ENCODE assay signal across 14 mouse cellular contexts in the genomic region with DNA sequence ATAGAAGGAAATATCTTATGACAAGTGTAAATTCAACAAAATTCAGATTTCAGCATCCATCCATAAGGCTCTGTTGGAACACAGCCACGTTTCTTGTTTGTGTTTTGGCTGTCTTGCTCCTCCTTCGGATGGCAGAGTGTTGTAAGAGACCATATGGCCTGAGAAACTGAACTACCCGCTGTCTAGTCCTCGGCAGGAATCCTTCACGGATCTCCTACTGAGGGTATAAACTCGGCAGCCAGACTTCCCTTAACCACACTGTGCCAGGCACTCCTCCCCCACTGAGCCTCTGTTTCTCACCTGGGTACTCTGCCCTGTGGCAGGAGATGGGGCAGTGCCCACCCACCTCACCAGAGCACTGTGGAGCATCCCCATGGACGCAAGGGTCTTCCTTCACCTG.
A peak's percentile ranks its signal among the peaks of the same experiment; 100 is the strongest.
DNase-seq lines count a peak whose midpoint lies in the region; ATAC-seq lines count a peak whose summit lies in the region.
"Had no signal": no experiment of that assay in that cellular context is flagged by ENCODE, and none has a peak within 500 bp of the region (broad histone marks: within the 10 kb centered on the region; RNA-seq: fewer than 3 reads in every experiment).

No protein-coding gene starts in this region.

- no peak overlapping the region for H3K4me2 ChIP-seq in hindbrain, embryonic 16.5 days (ENCODE audit: low read length)
- no peak overlapping the region for H3K4me2 ChIP-seq in forebrain, embryonic 15.5 days (replicated peaks)
- H3K4me2 ChIP-seq: neural tube, embryonic 12.5 days had no signal

- no peak for DNase-seq in hindbrain, embryonic 10.5 days (ENCODE audit: low spot score)
- peak; percentile 51 for DNase-seq in cerebellum, adult 11 months
- peak; percentile 21 to 26 for DNase-seq in left cerebral cortex, postnatal 36 days (ENCODE audit: low spot score in 2 of 2)
- no peak for DNase-seq in testis, postnatal 10 days (ENCODE audit: low spot score)
- no peak for DNase-seq in embryo, embryonic 10 days (ENCODE audit: low spot score)
- no peak for DNase-seq in kidney, postnatal 25 days
- DNase-seq: adrenal gland, adult 8-10 months; gastrocnemius, postnatal 25 days; heart, postnatal 36 days; kidney, adult 18-20 months had no signal

- intact Hi-C loops in left cerebral cortex, postnatal 36 days (cut with DNase I): no loop called here

- no peaks in the 10 kb centered on the region; the same call in none of the 2 replicates for H3K4me1 ChIP-seq in hindbrain, embryonic 16.5 days (ENCODE audit: control insufficient read depth, insufficient read depth, low read depth, low read length)
- no peaks in the 10 kb centered on the region for H3K4me1 ChIP-seq in hindbrain, embryonic 10.5 days (replicated peaks)
- H3K4me1 ChIP-seq in forebrain, embryonic 15.5 days: peaks cover 14% of the 10 kb centered on the region
- H3K4me1 ChIP-seq: neural tube, embryonic 12.5 days had no signal

- no peaks in the 10 kb centered on the region; the same call in 1 of the 2 replicates for H3K9me3 ChIP-seq in hindbrain, embryonic 16.5 days (ENCODE audit: control insufficient read depth, low read length)
- 0 out of 2 replicates have a peak, but pooled peaks cover 4% of the 10 kb centered on the region for H3K9me3 ChIP-seq in hindbrain, embryonic 10.5 days
- no peaks in the 10 kb centered on the region for H3K9me3 ChIP-seq in forebrain, embryonic 15.5 days
- H3K9me3 ChIP-seq: neural tube, embryonic 12.5 days had no signal

- no peaks in the 10 kb centered on the region for H3K36me3 ChIP-seq in hindbrain, embryonic 16.5 days (ENCODE audit: control insufficient read depth, insufficient read depth, low read length)
- no peaks in the 10 kb centered on the region for H3K36me3 ChIP-seq in hindbrain, embryonic 10.5 days
- no peaks in the 10 kb centered on the region for H3K36me3 ChIP-seq in forebrain, embryonic 15.5 days
- H3K36me3 ChIP-seq: neural tube, embryonic 12.5 days had no signal

- H3K27me3 ChIP-seq in hindbrain, embryonic 16.5 days (replicated peaks; ENCODE audit: control insufficient read depth, insufficient read depth, low read length): no peaks in the 10 kb centered on the region
- no peaks in the 10 kb centered on the region for H3K27me3 ChIP-seq in hindbrain, embryonic 10.5 days (ENCODE audit: insufficient read depth, poor library complexity, severe bottlenecking)
- H3K27me3 ChIP-seq in forebrain, embryonic 15.5 days: no peaks in the 10 kb centered on the region
- H3K27me3 ChIP-seq: neural tube, embryonic 12.5 days had no signal

- H3K27ac ChIP-seq in hindbrain, embryonic 16.5 days (ENCODE audit: low read depth, low read length): no peak overlapping the region
- H3K27ac ChIP-seq in hindbrain, embryonic 10.5 days: no peak overlapping the region
- H3K27ac ChIP-seq in forebrain, embryonic 15.5 days (replicated peaks): peak overlapping the region; percentile 39
- H3K27ac ChIP-seq: macrophage; neural tube, embryonic 12.5 days had no signal

- H3K9ac ChIP-seq in hindbrain, embryonic 16.5 days (ENCODE audit: low read depth, low read length): no peak overlapping the region
- no peak overlapping the region for H3K9ac ChIP-seq in forebrain, embryonic 15.5 days (replicated peaks)
- H3K9ac ChIP-seq: neural tube, embryonic 12.5 days had no signal

- 52% methylated on average over 7 of the region's 7 CpGs for WGBS in hindbrain, embryonic 16.5 days
- WGBS in hindbrain, embryonic 10.5 days: 75% methylated on average over 7 of the region's 7 CpGs
- WGBS in forebrain, embryonic 15.5 days: 57% methylated on average over 7 of the region's 7 CpGs

- no peak overlapping the region for H3K4me3 ChIP-seq in hindbrain, embryonic 16.5 days (ENCODE audit: low read length)
- H3K4me3 ChIP-seq in hindbrain, embryonic 10.5 days: no peak overlapping the region
- H3K4me3 ChIP-seq in forebrain, embryonic 15.5 days: no peak overlapping the region
- H3K4me3 ChIP-seq: neural tube, embryonic 12.5 days had no signal

- 0 out of 2 replicates have a peak, but pooled peaks have one; percentile 24 for ATAC-seq in hindbrain, embryonic 16.5 days
- peak; percentile 89 for ATAC-seq in forebrain, embryonic 15.5 days (replicated peaks)

Comparison
In these comparisons a context has a peak if more than half of its experiments do, and no peak if none do; other contexts are left out.
1. DNase-seq: peak in cerebellum, adult 11 months (single experiment) and left cerebral cortex, postnatal 36 days (2 of 2); none in hindbrain, embryonic 10.5 days (single experiment), testis, postnatal 10 days (single experiment), embryo, embryonic 10 days (single experiment) and kidney, postnatal 25 days (0 of 2).